ENCODE assay signal across 8 mouse cellular contexts in genomic region chr8:78061827-78062719, GRCm38 (mm10).
DNase-seq lines count a peak whose midpoint lies in the region; ATAC-seq and TF ChIP-seq lines count a peak whose summit lies in the region.

No protein-coding gene starts in this region.

- in situ Hi-C loops in CH12.LX (cut with MboI; ENCODE audit: low pct_ligation_motif_present, low pct_unique_long_range_greater_than_20kb, low sequenced_read_pairs), result loop anchor here (10.0 to 25.0 kb wide), 2 partner anchors 63 to 150 kb away; partner anchors contain the start of gene Ttc29

- intact Hi-C loops in gastrocnemius, postnatal 36 days (cut with DNase I), result loop anchor here (5.0 kb wide), 3 partner anchors 585 to 840 kb away; no protein-coding TSS in a partner anchor

- H3K4me3 ChIP-seq in hindbrain, embryonic 13.5 days, result no peak overlapping the region
- H3K4me3 ChIP-seq in hindbrain, embryonic 12.5 days, result no peak overlapping the region
- H3K4me3 ChIP-seq in CH12.LX (replicated peaks in 1 of 3; ENCODE audit: low read depth in 2 of 3, low read length in 2 of 3, poor library complexity in 1 of 3), result no peak overlapping the region

- H3K36me3 ChIP-seq in hindbrain, embryonic 13.5 days, result no peaks in the 10 kb centered on the region
- no peaks in the 10 kb centered on the region for H3K36me3 ChIP-seq in hindbrain, embryonic 12.5 days
- H3K36me3 ChIP-seq in CH12.LX (replicated peaks in 1 of 2; ENCODE audit: control insufficient read depth in 1 of 2, insufficient read depth in 1 of 2, low read length in 1 of 2), result no peaks in the 10 kb centered on the region

- H3K9me3 ChIP-seq in hindbrain, embryonic 13.5 days, result no peaks in the 10 kb centered on the region
- H3K9me3 ChIP-seq in hindbrain, embryonic 12.5 days (replicated peaks), result no peaks in the 10 kb centered on the region
- H3K9me3 ChIP-seq in CH12.LX (replicated peaks; ENCODE audit: low read length), result no peaks in the 10 kb centered on the region

- peak; percentile 94 for TF ChIP-seq RAD21 in CH12.LX (IDR thresholded peaks at IDR 0.05; ENCODE audit: low read depth, low read length)

- 0 out of 2 replicates have a peak, but pooled peaks have one; percentile 28 for ATAC-seq in hindbrain, embryonic 13.5 days (ENCODE audit: low FRiP score)
- ATAC-seq in hindbrain, embryonic 12.5 days (ENCODE audit: low FRiP score), result no peak

- H3K4me1 ChIP-seq in hindbrain, embryonic 13.5 days (replicated peaks), result peaks cover 16% of the 10 kb centered on the region
- no peaks in the 10 kb centered on the region; the same call in 1 of the 2 replicates for H3K4me1 ChIP-seq in hindbrain, embryonic 12.5 days
- H3K4me1 ChIP-seq in CH12.LX (ENCODE audit: control insufficient read depth in 1 of 2, insufficient read depth in 2 of 2), result peaks cover 3 to 6% of the 10 kb centered on the region in 2 experiments; a peak in 2 of 4 replicates

- H3K9ac ChIP-seq in hindbrain, embryonic 13.5 days, result no peak overlapping the region
- H3K9ac ChIP-seq in hindbrain, embryonic 12.5 days, result no peak overlapping the region
- H3K9ac ChIP-seq in CH12.LX (ENCODE audit: insufficient read depth, low read depth), result no peak overlapping the region

- no peak for TF ChIP-seq POLR2A in CH12.LX (IDR thresholded peaks at IDR 0.05; ENCODE audit: low read depth, low read length)

- DNase-seq in CH12.LX (ENCODE audit: extremely low read depth), result peak; percentile 46
- peak; percentile 12 for DNase-seq in c-Kit-positive CD71-positive TER-119-positive erythroid progenitor cells, embryonic 14.5 days (ENCODE audit: low spot score)
- DNase-seq in lung, postnatal 10 days, result peak; percentile 31
- DNase-seq in yolk sac, embryonic 10.5 days (ENCODE audit: low spot score), result no peak
- DNase-seq in right cerebral cortex, postnatal 36 days (ENCODE audit: low spot score in 2 of 2), result no peak
- DNase-seq in gastrocnemius, postnatal 36 days, result no peak

- H3K27ac ChIP-seq in hindbrain, embryonic 13.5 days, result no peak overlapping the region
- no peak overlapping the region for H3K27ac ChIP-seq in hindbrain, embryonic 12.5 days
- no peak overlapping the region for H3K27ac ChIP-seq in CH12.LX (ENCODE audit: insufficient read depth, low read depth)

- no peaks in the 10 kb centered on the region for H3K79me2 ChIP-seq in CH12.LX (replicated peaks; ENCODE audit: control insufficient read depth, extremely low read depth, insufficient read depth, poor library complexity, severe bottlenecking)

- no peak overlapping the region for H3K4me2 ChIP-seq in hindbrain, embryonic 13.5 days
- H3K4me2 ChIP-seq in hindbrain, embryonic 12.5 days (replicated peaks), result no peak overlapping the region
- H3K4me2 ChIP-seq in CH12.LX (ENCODE audit: insufficient read depth, low read depth, poor library complexity, severe bottlenecking), result no peak overlapping the region

- H3K27me3 ChIP-seq in hindbrain, embryonic 13.5 days, result peaks cover 4% of the 10 kb centered on the region
- H3K27me3 ChIP-seq in hindbrain, embryonic 12.5 days, result peaks cover 5% of the 10 kb centered on the region; the same call in 1 of the 2 replicates
- H3K27me3 ChIP-seq in CH12.LX (replicated peaks), result no peaks in the 10 kb centered on the region

- dilution Hi-C loops in CH12.LX (cut with MboI; ENCODE audit: extremely low pct_ligation_motif_present, extremely low pct_unique_long_range_greater_than_20kb, low sequenced_read_pairs), result no loop called here

- WGBS in hindbrain, embryonic 13.5 days, result 54% methylated on average over 9 of the region's 9 CpGs
- 59% methylated on average over 9 of the region's 9 CpGs for WGBS in hindbrain, embryonic 12.5 days

- TF ChIP-seq CTCF in CH12.LX (conservative IDR thresholded peaks at IDR 0.05 in 1 of 2, IDR thresholded peaks at IDR 0.05 in 1 of 2; ENCODE audit: low read depth in 2 of 2, low read length in 2 of 2), result peak in 1 of 2 experiments; percentile 81; a peak in 2 of 4 replicates

- TF ChIP-seq EP300 in CH12.LX (IDR thresholded peaks at IDR 0.05; ENCODE audit: low read length), result no peak

TF ChIP-seq in CH12.LX, 34 proteins besides CTCF, POLR2A, EP300 and RAD21:
- TF ChIP-seq USF1 (IDR thresholded peaks at IDR 0.05; ENCODE audit: low read depth, low read length) (no peak), JUND (conservative IDR thresholded peaks at IDR 0.05; ENCODE audit: low read depth, low read length) (peak; percentile 38; the same call in 1 of the 2 replicates), SMC3 (IDR thresholded peaks at IDR 0.05; ENCODE audit: low read depth, low read length) (peak; percentile 67), ZC3H11A (IDR thresholded peaks at IDR 0.05; ENCODE audit: low read depth, low read length) (peak; percentile 21; the same call in 1 of the 2 replicates)

Comparison
In these comparisons a context has a peak if more than half of its experiments do, and no peak if none do; other contexts are left out.
1. DNase-seq: peak in CH12.LX (single experiment), c-Kit-positive CD71-positive TER-119-positive erythroid progenitor cells, embryonic 14.5 days (single experiment) and lung, postnatal 10 days (single experiment); none in yolk sac, embryonic 10.5 days (single experiment), right cerebral cortex, postnatal 36 days (0 of 2) and gastrocnemius, postnatal 36 days (0 of 2).